Mouse (Mus musculus) testis, postnatal 14 days (tissue): ENCODE measurements around the gene Sugp1.
"Not testable (repeated sequence)": the region's sequence is repeated elsewhere in the genome, so short reads cannot be mapped to it uniquely, and the experiment has no call there.

Experiments used
- DNase-seq: peaks from one replicate; pipeline ENCODE4 v3.0.0; 2021; ENCODE audit warnings: low spot score

Gene Sugp1

GRCm38 (mm10) chr8:70043996-70044395, 1.4 kb downstream of the Sugp1 start:
- DNase-seq = no peak

- no peak for DNase-seq
Measured at GRCm38 (mm10) chr8:70049662-70050061, 7.0 kb downstream of the Sugp1 start.

GRCm38 (mm10) chr8:70050434-70050833, 7.8 kb downstream of the Sugp1 start:
- not testable (repeated sequence) for DNase-seq

GRCm38 (mm10) chr8:70057721-70058120, 15.1 kb downstream of the Sugp1 start:
- no peak for DNase-seq

- DNase-seq = no peak
Measured at GRCm38 (mm10) chr8:70071836-70072440, 29.3 kb downstream of the Sugp1 start.

- DNase-seq = peak; percentile 36
Measured at GRCm38 (mm10) chr8:70072441-70073069, 29.9 kb downstream of the Sugp1 start, which contains the start of gene Tm6sf2. Gene Tm6sf2, plus strand, starts transcription at chr8:70072924.

GRCm38 (mm10) chr8:70073120-70073519, 30.5 kb downstream of the Sugp1 start:
- DNase-seq = no peak

- DNase-seq = no peak
Measured at GRCm38 (mm10) chr8:70073682-70074081, 31.1 kb downstream of the Sugp1 start.

- no peak for DNase-seq
Measured at GRCm38 (mm10) chr8:70081976-70082375, 39.4 kb downstream of the Sugp1 start.

- peak; percentile 55 for DNase-seq
Measured at GRCm38 (mm10) chr8:70083285-70083684, 40.7 kb downstream of the Sugp1 start, which contains the start of gene Hapln4. Gene Hapln4, plus strand, starts transcription at chr8:70083457.

- no peak for DNase-seq
Measured at GRCm38 (mm10) chr8:70084191-70085065, 41.8 kb downstream of the Sugp1 start.

- no peak for DNase-seq
Measured at GRCm38 (mm10) chr8:70086151-70086550, 43.5 kb downstream of the Sugp1 start.

- no peak for DNase-seq
Measured at GRCm38 (mm10) chr8:70087237-70087636, 44.6 kb downstream of the Sugp1 start.

- peak; percentile 25 for DNase-seq
Measured at GRCm38 (mm10) chr8:70087836-70088650, 45.4 kb downstream of the Sugp1 start.

- DNase-seq = no peak
Measured at GRCm38 (mm10) chr8:70089296-70089960, 46.8 kb downstream of the Sugp1 start.

- DNase-seq = no peak
Measured at GRCm38 (mm10) chr8:70092786-70093185, 50.2 kb downstream of the Sugp1 start.

- DNase-seq = no peak
Measured at GRCm38 (mm10) chr8:70099276-70099675, 56.7 kb downstream of the Sugp1 start.

- DNase-seq = no peak
Measured at GRCm38 (mm10) chr8:70100241-70100640, 57.6 kb downstream of the Sugp1 start.

GRCm38 (mm10) chr8:70104506-70104905, 61.9 kb downstream of the Sugp1 start:
- DNase-seq = no peak

- DNase-seq = no peak
Measured at GRCm38 (mm10) chr8:70104922-70105321, 62.3 kb downstream of the Sugp1 start.

- no peak for DNase-seq
Measured at GRCm38 (mm10) chr8:70110451-70110850, 67.8 kb downstream of the Sugp1 start.
